Mouse (Mus musculus): ENCODE data around the gene Rps3.

GRCm38 (mm10) chr7:99452859-99453258, 30.7 kb downstream of the Rps3 start:
- no peak for TF ChIP-seq GATA1 (IDR thresholded peaks at IDR 0.05; ENCODE audit: borderline replicate concordance, low read length)
- no peak for TF ChIP-seq FLI1 (IDR thresholded peaks at IDR 0.05; ENCODE audit: low read length)

Data from megakaryocyte, embryonic 14.5 days (primary cell).